Mouse (Mus musculus) testis, adult 2 months (tissue): ENCODE measurements at regions not wholly inside any gene's neighbourhood (a gene's known extent, or its start where the extent isn't known, plus 50 kb on each side); places are given as distances from the start of the nearest gene placed in this dataset.

ENCODE experiments used
- CTCF ChIP-seq: fragments of 200-500 bp; IDR thresholded peaks from 2 replicates; pipeline ENCODE4 v1.5.1; 2012; ENCODE audit warnings: low read depth, mild to moderate bottlenecking, inconsistent platforms, low read length, moderate library complexity; ENCODE audit not compliant: control insufficient read depth, insufficient read depth, insufficient replicate concordance
- POLR2A ChIP-seq: fragments of 200-500 bp; IDR thresholded peaks from 2 replicates; pipeline ENCODE4 v1.6.1; 2012; ENCODE audit warnings: low read depth, mild to moderate bottlenecking, inconsistent platforms, low read length, moderate library complexity; ENCODE audit not compliant: control insufficient read depth

- TF ChIP-seq CTCF: peak; percentile 35; the same call in 1 of the 2 replicates
- TF ChIP-seq POLR2A: no peak
Observed at GRCm38 (mm10) chr12:29128844-29129243, 377.2 kb downstream of the Eipr1 start.
